Mouse (Mus musculus): ENCODE measurements around the gene Arhgap29. TPM values are rescaled to one million over a fixed set of nuclear protein-coding genes. Genes with fewer than 3 reads are reported as not detected.

Gene Arhgap29
- 6.0 and 6.9 TPM in 2 replicates for total RNA-seq (2017)

DNA sequence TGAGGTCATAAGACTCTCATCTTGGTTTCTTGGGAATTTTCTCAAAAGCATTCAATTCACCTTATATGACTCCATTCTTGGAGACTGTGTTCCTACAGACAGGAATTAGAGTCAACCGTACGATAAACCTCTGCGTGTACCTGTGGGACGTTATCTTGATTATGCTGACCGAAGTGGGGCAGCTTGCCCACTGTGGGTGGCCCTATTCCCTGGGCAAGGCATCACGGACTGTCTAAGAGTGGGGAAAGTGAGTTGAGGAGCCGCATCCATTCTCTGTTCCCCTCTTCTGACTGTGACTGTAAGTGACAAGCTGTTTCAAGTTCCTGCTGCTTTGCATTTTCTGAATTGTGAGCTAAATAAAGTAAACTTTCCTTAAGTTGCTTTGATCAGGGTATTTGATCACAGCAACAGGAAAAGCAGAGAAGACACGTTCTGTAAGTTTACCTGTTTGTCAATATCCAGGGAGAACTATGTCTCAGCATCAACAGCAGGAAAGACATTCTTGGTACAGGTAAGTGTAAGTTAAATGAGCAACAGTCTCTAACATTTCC lies at the start of gene Arhgap29:
Gene Arhgap29 (plus strand): TSS at position 501 of the 551 bp plus-strand sequence.
- ATAC-seq (replicated peaks in 1 of 2; ENCODE audit: insufficient read depth in 1 of 2, low FRiP score in 2 of 2, low TSS enrichment in 1 of 2, low read depth in 1 of 2, poor library complexity in 2 of 2, severe bottlenecking in 2 of 2), result no peak

DNA sequence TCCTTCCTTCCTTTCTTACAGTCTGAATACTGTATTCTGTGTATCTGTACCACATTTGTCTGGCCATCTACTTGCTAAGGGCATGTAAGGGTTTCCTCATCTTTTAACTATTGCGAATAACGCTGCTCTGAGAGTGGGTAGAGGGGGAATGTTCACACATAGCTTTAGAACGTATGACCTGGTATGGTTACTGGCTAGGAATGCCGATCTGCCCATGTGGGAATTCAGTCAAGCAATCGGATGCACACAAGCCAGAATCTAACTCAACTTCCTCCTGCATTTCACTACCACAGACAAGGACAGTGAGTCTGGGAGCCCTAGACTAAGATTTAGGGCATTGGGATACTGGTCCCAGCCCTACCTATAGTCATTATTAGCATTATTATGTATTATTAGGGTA lies 49.6 kb upstream of the Arhgap29 start:
- ATAC-seq (replicated peaks in 1 of 2; ENCODE audit: insufficient read depth in 1 of 2, low FRiP score in 2 of 2, low TSS enrichment in 1 of 2, low read depth in 1 of 2, poor library complexity in 2 of 2, severe bottlenecking in 2 of 2), result no peak

DNA sequence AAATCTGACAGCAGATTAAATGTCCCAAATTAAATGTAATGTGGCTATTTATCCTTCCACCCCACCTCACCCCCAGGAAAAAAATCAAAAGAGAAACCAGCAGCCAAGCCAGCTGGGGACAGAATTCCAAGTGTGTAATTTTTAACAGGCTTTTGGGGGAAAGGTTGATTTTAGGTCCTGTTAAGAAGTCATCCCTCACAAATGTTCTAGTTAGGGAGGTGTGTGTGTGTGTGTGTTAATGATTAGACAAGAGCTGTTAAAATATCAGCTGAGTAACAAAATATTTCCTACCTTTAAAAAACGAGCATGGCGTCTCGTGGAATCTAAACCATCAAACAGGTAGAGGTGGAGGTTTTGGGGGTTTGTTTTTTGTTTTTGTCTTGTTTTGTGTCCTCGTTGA lies 49.1 kb upstream of the Arhgap29 start:
- no peak for ATAC-seq (replicated peaks in 1 of 2; ENCODE audit: insufficient read depth in 1 of 2, low FRiP score in 2 of 2, low TSS enrichment in 1 of 2, low read depth in 1 of 2, poor library complexity in 2 of 2, severe bottlenecking in 2 of 2)

DNA sequence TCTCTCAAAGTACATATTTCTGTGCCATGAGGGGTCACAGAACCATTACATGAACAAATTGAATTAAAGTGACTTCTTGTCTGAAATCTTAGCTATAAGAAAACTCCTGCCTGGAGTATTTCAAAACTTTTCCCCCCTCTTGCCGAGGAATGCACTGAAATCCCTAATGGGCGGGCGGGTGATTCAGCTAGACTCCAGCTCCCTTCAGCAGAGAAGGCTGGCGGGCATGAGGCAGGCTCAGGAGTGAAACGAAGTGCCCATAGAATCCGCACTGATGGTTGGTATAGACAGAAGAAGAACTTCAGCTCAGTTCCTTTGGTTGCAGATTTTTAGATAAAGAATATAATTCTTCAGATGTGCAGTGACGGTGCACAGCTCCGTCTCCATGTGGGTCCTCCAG lies 48.6 kb upstream of the Arhgap29 start:
- no peak for ATAC-seq (replicated peaks in 1 of 2; ENCODE audit: insufficient read depth in 1 of 2, low FRiP score in 2 of 2, low TSS enrichment in 1 of 2, low read depth in 1 of 2, poor library complexity in 2 of 2, severe bottlenecking in 2 of 2)

DNA sequence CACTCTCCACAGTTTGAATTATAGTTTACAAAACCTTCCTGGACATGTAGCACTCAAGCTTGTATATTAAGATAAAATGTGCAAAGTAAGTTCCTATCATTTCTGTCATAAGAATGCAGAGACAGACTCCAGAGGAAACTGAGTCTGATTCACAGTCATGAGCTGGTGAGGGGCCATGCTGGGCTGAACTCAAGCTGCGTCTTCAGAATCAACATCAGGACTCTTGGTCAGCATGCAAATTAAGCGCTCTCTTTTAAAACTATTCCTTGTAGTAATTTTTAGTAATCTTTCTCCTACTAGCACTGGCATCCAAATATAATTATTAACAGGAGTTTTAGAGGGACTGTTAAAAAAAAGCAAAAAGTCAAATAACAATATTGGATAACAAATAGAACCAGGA lies 47.9 kb upstream of the Arhgap29 start:
- no peak for ATAC-seq (replicated peaks in 1 of 2; ENCODE audit: insufficient read depth in 1 of 2, low FRiP score in 2 of 2, low TSS enrichment in 1 of 2, low read depth in 1 of 2, poor library complexity in 2 of 2, severe bottlenecking in 2 of 2)

DNA sequence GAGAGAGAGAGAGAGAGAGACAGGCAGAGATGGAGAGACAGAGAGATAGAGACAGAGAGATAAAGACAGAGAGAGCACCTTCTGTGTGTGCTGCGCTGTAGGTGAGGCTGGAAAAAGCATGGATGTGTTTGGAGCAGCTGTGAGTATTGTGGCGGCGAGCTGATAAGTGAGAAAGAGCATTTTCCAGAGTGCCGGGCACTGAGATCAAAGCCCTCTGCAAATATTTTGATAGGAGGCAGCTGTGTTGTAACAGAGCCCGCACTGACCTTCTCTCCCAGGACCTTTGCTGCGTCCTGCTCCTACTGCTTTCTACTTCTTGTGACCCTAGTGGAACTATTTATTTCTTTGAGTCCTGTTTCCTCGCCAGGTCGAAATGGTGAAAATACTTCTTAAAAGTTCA lies 45.7 kb upstream of the Arhgap29 start:
- no peak for ATAC-seq (replicated peaks in 1 of 2; ENCODE audit: insufficient read depth in 1 of 2, low FRiP score in 2 of 2, low TSS enrichment in 1 of 2, low read depth in 1 of 2, poor library complexity in 2 of 2, severe bottlenecking in 2 of 2)

DNA sequence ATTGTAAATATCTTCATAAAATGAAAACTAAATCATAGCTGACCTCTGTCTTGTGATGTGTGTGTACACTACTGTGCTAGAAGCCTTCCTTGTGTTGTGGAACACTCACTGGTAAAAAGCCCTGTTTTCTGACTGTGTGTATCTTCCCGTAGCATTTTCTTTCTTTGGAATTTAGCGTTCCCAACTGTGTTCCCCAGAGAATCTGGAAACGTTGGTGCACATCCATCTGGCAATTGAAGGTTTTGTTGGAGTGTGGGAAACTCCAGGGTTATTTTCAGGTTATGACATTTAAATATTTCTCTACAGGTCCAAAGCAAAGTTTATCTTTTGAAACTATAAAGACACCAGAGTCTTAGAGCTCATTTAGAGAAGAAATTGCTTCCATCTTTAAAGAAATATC lies 43.2 kb upstream of the Arhgap29 start:
- no peak for ATAC-seq (replicated peaks in 1 of 2; ENCODE audit: insufficient read depth in 1 of 2, low FRiP score in 2 of 2, low TSS enrichment in 1 of 2, low read depth in 1 of 2, poor library complexity in 2 of 2, severe bottlenecking in 2 of 2)

DNA sequence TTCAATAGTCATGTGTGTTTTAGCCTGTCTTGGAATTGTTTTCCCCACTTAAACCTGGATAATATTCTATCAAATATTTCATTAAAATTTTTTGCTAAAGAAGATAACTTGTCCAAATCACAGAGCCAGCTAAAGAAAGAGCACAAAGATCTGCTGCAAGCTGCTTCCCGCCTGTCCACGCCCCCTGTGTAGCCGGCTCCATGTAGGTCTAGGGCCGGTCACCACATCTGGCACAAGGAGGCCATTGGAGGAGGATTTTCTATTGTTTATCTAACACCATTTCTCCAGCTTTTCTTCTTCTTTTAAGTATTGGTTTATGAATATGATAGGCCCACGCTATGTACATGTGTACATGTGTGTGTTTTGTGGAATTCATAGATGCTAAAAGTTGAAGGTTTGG lies 38.9 kb upstream of the Arhgap29 start:
- no peak for ATAC-seq (replicated peaks in 1 of 2; ENCODE audit: insufficient read depth in 1 of 2, low FRiP score in 2 of 2, low TSS enrichment in 1 of 2, low read depth in 1 of 2, poor library complexity in 2 of 2, severe bottlenecking in 2 of 2)

DNA sequence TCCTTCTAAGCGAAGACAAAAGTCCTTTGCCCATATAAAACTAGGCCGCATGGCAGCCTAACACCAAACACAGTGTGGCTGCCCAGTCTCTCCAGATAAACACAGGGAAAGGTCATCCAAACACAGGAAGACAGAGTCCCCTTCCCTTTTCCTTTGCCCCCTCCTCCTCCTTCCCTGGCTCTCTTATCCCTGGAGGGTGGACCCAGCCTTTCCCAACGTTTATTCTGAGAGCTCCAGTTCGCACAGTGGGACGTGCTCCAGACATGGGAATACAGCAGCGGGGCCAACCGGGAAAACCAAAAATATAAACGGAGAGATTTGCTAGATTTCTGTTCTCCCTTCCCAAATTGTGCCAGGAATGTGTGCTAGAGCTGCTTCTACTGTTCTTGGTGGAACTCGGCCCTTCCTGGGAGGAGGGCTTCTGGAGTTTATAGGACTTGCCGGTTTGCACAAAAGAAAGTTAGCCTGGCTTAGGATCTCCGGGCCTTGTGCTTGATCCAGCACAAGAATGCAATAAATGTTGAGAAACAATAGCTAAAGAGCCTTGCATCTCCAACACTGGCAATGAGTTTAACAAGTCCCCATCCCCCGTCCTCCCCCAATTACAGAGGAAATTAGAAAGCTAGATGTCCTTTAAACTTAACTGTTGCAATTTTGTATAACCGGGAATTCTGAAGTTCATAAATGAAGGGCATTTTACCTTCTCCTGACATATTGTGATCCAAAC lies 37.7 kb upstream of the Arhgap29 start:
- no peak for ATAC-seq (replicated peaks in 1 of 2; ENCODE audit: insufficient read depth in 1 of 2, low FRiP score in 2 of 2, low TSS enrichment in 1 of 2, low read depth in 1 of 2, poor library complexity in 2 of 2, severe bottlenecking in 2 of 2)

DNA sequence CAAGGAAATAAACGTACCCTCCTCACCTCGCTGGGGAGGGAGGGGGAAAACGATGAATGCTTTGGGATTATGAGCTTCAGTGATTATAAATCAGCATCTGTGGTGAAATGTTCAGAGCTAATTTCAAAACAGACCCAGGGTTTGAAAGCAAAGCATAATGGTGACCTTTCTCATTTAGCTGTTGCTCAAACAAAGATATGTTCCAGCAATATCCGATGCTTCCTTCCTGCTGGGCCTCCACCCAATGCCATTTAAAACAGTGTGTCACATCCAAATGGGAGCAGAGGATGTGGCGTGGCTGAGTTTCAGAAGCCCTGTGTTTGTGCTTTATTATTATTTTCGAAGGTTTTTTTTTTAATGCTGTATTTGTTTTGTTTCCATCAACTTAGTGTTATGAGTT lies 37.1 kb upstream of the Arhgap29 start:
- ATAC-seq (replicated peaks in 1 of 2; ENCODE audit: insufficient read depth in 1 of 2, low FRiP score in 2 of 2, low TSS enrichment in 1 of 2, low read depth in 1 of 2, poor library complexity in 2 of 2, severe bottlenecking in 2 of 2), result no peak

DNA sequence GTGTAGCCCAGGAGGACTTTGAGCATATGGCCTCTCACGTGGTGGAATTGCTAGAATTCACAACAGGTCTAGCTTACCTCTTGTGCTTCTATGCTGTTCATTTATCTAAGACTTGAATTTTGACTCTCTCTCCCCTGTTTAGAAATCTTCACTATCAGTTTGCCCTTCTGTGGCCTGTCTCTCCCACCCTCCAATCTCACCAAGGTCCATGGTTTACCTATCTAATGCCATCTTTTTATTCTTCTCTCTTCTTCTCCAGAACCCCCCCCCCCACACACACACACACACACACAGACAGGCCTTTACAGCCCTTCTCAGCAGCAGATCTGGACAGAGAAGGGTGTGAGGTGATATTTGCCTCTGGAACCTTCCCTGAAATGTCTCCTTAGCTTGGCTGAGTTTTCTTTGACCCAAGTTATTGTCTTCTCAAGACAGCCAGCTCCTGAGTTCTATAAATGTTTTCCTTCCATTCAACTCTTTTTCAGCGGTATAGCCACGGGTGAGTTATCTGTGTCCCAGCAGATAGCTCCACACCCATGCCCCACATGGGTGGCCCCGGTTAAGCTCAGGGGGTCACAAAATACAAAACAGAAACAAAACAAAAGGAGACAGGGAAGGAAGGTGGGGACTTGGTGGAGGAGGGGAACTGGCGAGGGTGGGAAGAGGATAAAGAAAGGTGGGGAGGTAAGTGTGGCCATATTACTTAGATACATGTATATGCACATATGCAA lies 35.4 kb upstream of the Arhgap29 start:
- ATAC-seq (replicated peaks in 1 of 2; ENCODE audit: insufficient read depth in 1 of 2, low FRiP score in 2 of 2, low TSS enrichment in 1 of 2, low read depth in 1 of 2, poor library complexity in 2 of 2, severe bottlenecking in 2 of 2), result no peak

DNA sequence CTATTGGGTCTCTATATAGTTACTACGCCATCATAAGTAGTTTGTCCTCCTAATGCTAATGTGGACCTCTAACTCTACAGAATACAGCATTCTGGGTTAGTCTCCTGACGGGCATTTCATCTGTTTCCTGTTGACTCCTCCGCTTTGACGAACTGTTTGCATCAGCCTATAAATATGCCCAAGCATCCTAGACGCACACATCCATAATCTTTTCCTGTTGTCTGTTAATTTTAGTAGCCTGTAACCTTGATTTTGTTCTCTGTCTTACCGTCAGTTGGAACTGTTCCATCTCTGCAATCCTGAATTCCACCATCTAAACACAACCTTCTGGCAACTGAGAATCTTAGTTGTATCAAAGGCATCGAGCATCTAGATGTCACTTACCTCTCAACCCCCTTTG lies 34.7 kb upstream of the Arhgap29 start:
- no peak for ATAC-seq (replicated peaks in 1 of 2; ENCODE audit: insufficient read depth in 1 of 2, low FRiP score in 2 of 2, low TSS enrichment in 1 of 2, low read depth in 1 of 2, poor library complexity in 2 of 2, severe bottlenecking in 2 of 2)

DNA sequence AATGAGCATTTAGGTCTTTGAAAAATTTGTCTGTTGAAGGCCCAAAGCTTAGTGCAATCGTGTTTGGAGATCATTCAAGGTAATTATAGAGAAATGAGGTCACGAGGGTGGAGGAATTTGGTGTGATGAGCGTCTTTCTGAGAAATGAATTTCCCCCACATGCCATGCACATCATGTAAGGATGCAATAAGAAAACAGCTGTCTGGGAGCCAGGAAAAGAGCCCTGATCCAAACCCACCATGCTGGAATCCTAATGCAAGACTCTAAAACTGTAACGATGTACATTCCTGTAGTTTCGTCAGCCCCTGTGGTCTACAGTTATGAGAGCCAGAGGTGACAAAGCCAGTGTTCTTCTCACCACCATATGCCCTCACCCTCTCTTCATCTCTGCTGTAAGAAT lies 32.4 kb upstream of the Arhgap29 start:
- ATAC-seq (replicated peaks in 1 of 2; ENCODE audit: insufficient read depth in 1 of 2, low FRiP score in 2 of 2, low TSS enrichment in 1 of 2, low read depth in 1 of 2, poor library complexity in 2 of 2, severe bottlenecking in 2 of 2), result no peak

DNA sequence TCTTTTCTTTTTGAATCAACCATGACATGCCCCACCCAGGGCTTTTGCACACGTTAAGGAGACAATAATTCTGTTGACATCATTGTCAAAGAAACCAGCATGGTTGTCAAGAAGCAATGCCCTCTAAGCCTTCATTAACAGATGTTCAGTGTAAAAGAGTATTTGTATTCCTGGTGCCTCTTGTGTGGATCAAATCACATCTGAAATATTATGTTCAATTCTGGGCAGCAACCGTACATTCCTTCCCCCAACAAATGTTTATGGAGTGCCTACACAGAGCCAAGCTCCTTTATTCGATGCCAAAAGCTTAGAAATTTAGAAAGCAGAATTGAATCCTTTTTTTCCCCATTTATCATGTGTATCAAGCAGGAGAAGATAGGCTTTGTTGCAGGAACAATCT lies 31.6 kb upstream of the Arhgap29 start:
- no peak for ATAC-seq (replicated peaks in 1 of 2; ENCODE audit: insufficient read depth in 1 of 2, low FRiP score in 2 of 2, low TSS enrichment in 1 of 2, low read depth in 1 of 2, poor library complexity in 2 of 2, severe bottlenecking in 2 of 2)

DNA sequence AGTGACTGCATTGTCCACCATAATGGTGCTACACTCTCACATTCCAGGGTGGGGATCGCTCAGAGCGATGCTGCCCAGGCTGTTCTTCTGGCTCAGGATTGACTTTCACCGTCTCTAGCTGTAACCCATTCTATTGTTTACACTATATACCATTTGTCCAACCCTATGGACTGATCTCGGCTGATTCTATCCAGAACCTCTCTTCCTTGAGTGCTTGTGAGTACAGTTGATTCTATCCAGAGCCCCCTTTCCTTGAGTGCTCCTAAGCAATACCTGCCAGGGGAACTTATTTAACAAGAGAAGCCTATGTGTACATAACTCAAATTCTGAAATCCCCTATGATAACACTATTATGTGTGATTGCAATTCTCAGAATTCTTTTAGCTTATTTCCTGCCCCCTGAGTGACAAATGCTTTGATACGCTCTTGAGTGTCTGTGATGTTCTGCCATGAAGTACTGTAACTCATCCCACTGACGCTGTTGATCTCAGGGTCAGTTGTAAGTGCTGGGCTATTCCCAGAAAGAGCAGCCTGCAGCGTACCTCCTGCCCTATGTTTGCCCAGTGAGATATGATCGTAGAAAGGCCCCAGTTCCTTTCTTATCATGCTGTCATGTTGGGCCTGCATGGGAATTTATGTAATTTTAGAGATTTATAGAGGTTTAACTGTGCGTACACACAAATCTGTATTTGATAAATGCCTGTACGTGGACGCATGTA lies 27.4 kb upstream of the Arhgap29 start:
- no peak for ATAC-seq (replicated peaks in 1 of 2; ENCODE audit: insufficient read depth in 1 of 2, low FRiP score in 2 of 2, low TSS enrichment in 1 of 2, low read depth in 1 of 2, poor library complexity in 2 of 2, severe bottlenecking in 2 of 2)

DNA sequence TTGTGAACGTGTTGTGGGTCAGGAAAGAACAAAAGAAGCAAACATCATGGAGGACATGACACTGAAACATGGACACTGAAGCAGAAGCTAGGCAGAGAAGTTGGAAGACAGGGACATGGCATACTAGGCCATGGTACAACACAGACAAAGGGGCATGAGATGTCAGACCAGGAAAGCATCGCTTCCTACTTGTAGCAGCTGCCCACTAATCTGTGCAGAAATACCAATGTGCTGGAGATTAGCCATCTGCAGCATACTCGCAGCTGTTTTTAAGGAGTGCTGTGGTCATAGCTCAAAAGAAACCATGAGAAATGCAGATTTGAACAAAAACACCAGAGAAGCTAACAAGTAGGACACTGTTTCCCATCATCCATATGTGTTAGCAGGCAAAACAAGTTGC lies 24.7 kb upstream of the Arhgap29 start:
- ATAC-seq (replicated peaks in 1 of 2; ENCODE audit: insufficient read depth in 1 of 2, low FRiP score in 2 of 2, low TSS enrichment in 1 of 2, low read depth in 1 of 2, poor library complexity in 2 of 2, severe bottlenecking in 2 of 2), result no peak

DNA sequence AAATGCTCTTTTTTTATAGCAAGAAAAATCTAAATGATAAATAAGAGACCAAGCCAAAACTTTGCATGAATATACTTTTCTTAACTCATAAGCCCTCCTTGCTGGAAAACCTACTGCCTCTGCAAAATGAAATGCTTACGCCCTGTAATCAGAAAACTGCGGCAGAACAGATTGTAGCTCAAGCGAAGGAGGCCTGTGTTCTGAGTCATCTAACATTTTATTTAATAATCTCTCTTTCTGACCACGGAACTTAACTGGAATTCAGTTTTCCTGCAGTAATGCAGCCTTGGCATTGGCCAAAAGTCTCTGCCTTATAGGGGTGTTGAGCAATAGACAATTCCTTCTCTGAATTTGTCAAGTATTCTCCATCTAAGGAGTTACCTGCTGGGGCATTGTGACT lies 19.5 kb upstream of the Arhgap29 start:
- ATAC-seq (replicated peaks in 1 of 2; ENCODE audit: insufficient read depth in 1 of 2, low FRiP score in 2 of 2, low TSS enrichment in 1 of 2, low read depth in 1 of 2, poor library complexity in 2 of 2, severe bottlenecking in 2 of 2), result no peak

DNA sequence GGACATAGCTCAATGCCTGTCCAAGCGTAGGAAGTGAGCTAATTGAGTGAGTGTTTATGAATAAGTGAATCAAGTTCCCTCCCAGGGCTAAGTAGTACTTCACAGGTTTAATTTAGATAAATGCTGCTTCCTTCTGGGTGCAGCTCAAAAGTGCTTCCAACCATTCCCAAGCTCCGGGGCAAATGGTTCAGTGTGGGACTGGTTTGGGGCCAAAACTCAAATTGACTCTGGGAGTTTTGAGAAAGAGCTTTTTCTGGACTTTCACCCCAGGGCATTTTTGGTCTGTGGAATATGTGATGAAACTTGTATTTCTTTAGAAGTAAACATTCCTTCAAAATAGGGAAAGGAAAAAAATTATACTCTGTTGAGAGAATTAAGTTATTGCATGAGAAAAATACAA lies 16.1 kb upstream of the Arhgap29 start:
- no peak for ATAC-seq (replicated peaks in 1 of 2; ENCODE audit: insufficient read depth in 1 of 2, low FRiP score in 2 of 2, low TSS enrichment in 1 of 2, low read depth in 1 of 2, poor library complexity in 2 of 2, severe bottlenecking in 2 of 2)

Data from hematopoietic stem cell, adult 5-6 weeks (primary cell).